In the genomic region with DNA sequence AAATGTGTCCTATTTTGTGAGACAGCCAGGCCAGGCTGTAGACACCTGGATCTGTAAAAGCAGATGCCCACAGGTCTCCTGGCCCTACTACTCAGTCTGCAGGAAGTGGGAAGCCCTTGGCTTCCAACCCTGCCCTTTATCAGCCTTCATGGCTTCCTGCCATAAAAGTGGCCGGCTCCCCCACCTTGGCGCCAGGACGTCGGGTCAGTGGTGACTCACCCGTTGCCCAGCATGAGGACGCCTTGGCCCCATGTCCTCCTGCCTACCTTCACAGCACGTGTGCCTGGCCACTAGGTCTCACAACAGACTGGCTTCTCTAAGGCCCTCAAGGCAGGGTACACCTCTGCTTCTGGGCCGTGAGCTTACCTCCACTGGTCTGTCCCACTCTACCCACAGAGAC, we compare ENCODE assay signal across 8 mouse cellular contexts. TPM values are rescaled to one million over a fixed set of nuclear protein-coding genes. Genes with fewer than 3 reads are reported as not detected.
DNase-seq lines count a peak whose midpoint lies in the region; ATAC-seq and TF ChIP-seq lines count a peak whose summit lies in the region.

No protein-coding gene starts in this region.

- WGBS in neural tube, embryonic 13.5 days: 68% methylated on average over 8 of the region's 8 CpGs
- 78% methylated on average over 8 of the region's 8 CpGs for WGBS in midbrain, embryonic 13.5 days
- WGBS in midbrain, embryonic 15.5 days: 73% methylated on average over 8 of the region's 8 CpGs

- ATAC-seq in neural tube, embryonic 13.5 days (ENCODE audit: low read depth): no peak
- ATAC-seq in midbrain, embryonic 13.5 days: no peak
- ATAC-seq in midbrain, embryonic 15.5 days (replicated peaks): no peak

- H3K4me3 ChIP-seq in neural tube, embryonic 13.5 days: no peak overlapping the region
- H3K4me3 ChIP-seq in myocyte: no peak overlapping the region
- no peak overlapping the region for H3K4me3 ChIP-seq in midbrain, embryonic 13.5 days (replicated peaks)
- H3K4me3 ChIP-seq in midbrain, embryonic 15.5 days: no peak overlapping the region

- no peak overlapping the region for H3ac ChIP-seq in myocyte (ENCODE audit: control insufficient read depth, insufficient read length)

- no peaks in the 10 kb centered on the region for H3K9me3 ChIP-seq in neural tube, embryonic 13.5 days
- H3K9me3 ChIP-seq in midbrain, embryonic 13.5 days: no peaks in the 10 kb centered on the region
- no peaks in the 10 kb centered on the region for H3K9me3 ChIP-seq in midbrain, embryonic 15.5 days

- no peaks in the 10 kb centered on the region for H3K79me2 ChIP-seq in myocyte (ENCODE audit: control insufficient read depth, insufficient read depth)

- peaks cover 32% of the 10 kb centered on the region for H3K4me1 ChIP-seq in neural tube, embryonic 13.5 days (replicated peaks)
- peaks cover 26% of the 10 kb centered on the region for H3K4me1 ChIP-seq in midbrain, embryonic 13.5 days (replicated peaks)
- peaks cover 22% of the 10 kb centered on the region for H3K4me1 ChIP-seq in midbrain, embryonic 15.5 days

- no peak overlapping the region for H3K4me2 ChIP-seq in neural tube, embryonic 13.5 days
- H3K4me2 ChIP-seq in myocyte (ENCODE audit: low read depth): peak overlapping the region; percentile 84
- H3K4me2 ChIP-seq in midbrain, embryonic 13.5 days (replicated peaks): no peak overlapping the region
- no peak overlapping the region for H3K4me2 ChIP-seq in midbrain, embryonic 15.5 days

- H3K36me3 ChIP-seq in neural tube, embryonic 13.5 days: 0 out of 2 replicates have a peak, but pooled peaks cover 6% of the 10 kb centered on the region
- H3K36me3 ChIP-seq in myocyte (ENCODE audit: control insufficient read depth, insufficient read depth): no peaks in the 10 kb centered on the region
- no peaks in the 10 kb centered on the region for H3K36me3 ChIP-seq in midbrain, embryonic 13.5 days
- H3K36me3 ChIP-seq in midbrain, embryonic 15.5 days (replicated peaks): no peaks in the 10 kb centered on the region

- no peaks in the 10 kb centered on the region for H3K27me3 ChIP-seq in neural tube, embryonic 13.5 days
- no peaks in the 10 kb centered on the region for H3K27me3 ChIP-seq in myocyte (ENCODE audit: control insufficient read depth, insufficient read depth, insufficient read length)
- no peaks in the 10 kb centered on the region for H3K27me3 ChIP-seq in midbrain, embryonic 13.5 days
- H3K27me3 ChIP-seq in midbrain, embryonic 15.5 days (replicated peaks): no peaks in the 10 kb centered on the region

- DNase-seq in neural tube, embryonic 10.5 days (ENCODE audit: extremely low spot score, low spot score): no peak
- peak; percentile 55 to 75 for DNase-seq in cerebellum, postnatal 25 days
- peak; percentile 55 for DNase-seq in kidney, adult 18-20 months
- DNase-seq in spleen, postnatal 36 days (ENCODE audit: low spot score in 2 of 2): no peak

- H3K27ac ChIP-seq in neural tube, embryonic 13.5 days (replicated peaks): peak overlapping the region; percentile 92; the same call in 1 of the 2 replicates
- H3K27ac ChIP-seq in midbrain, embryonic 13.5 days: no peak overlapping the region
- H3K27ac ChIP-seq in midbrain, embryonic 15.5 days: no peak overlapping the region

- H3K9ac ChIP-seq in neural tube, embryonic 13.5 days: no peak overlapping the region
- H3K9ac ChIP-seq in midbrain, embryonic 13.5 days (replicated peaks): no peak overlapping the region
- no peak overlapping the region for H3K9ac ChIP-seq in midbrain, embryonic 15.5 days

- peak; percentile 47 for TF ChIP-seq POLR2A in myocyte (IDR thresholded peaks at IDR 0.05; ENCODE audit: insufficient read length, low read depth)

TF ChIP-seq in myocyte, 11 proteins besides CTCF, POLR2A, EP300 and RAD21:
- TF ChIP-seq MYOD1 (IDR thresholded peaks at IDR 0.05; ENCODE audit: control insufficient read depth in 1 of 3, insufficient read length in 2 of 3, low read depth in 2 of 3): peak in 1 of 3 experiments; percentile 40
- TF ChIP-seq TCF3 (IDR thresholded peaks at IDR 0.05; ENCODE audit: insufficient read length, low read depth): no peak
- TF ChIP-seq POLR2AphosphoS2 (IDR thresholded peaks at IDR 0.05; ENCODE audit: insufficient read length, low read depth): peak; percentile 95

RNA-seq across cellular contexts. Expression of gene Nudt14, which starts 10.5 kb away (rescaled TPM):
- polyA plus RNA-seq in neural tube, embryonic 13.5 days (2015; fragmentation: Nextera tagmentation; extraction: Ambion mirVana): 55.1 and 74.8 TPM in 2 replicates
- polyA plus RNA-seq in myocyte (2012; fragmentation: generic; extraction: Trizol): 94.9 TPM
- 53.7 and 61.9 TPM in 2 replicates for polyA plus RNA-seq in midbrain, embryonic 13.5 days (2015; fragmentation: Nextera tagmentation; extraction: Ambion mirVana)
- 60.6 and 60.8 TPM in 2 replicates for polyA plus RNA-seq in midbrain, embryonic 15.5 days (2015; fragmentation: Nextera tagmentation; extraction: Ambion mirVana)

RNA-seq across cellular contexts. Expression of gene Jag2, which starts 22.9 kb away (rescaled TPM):
- polyA plus RNA-seq in neural tube, embryonic 13.5 days (2015; fragmentation: Nextera tagmentation; extraction: Ambion mirVana): 8.6 and 9.6 TPM in 2 replicates
- 51.8 TPM for polyA plus RNA-seq in myocyte (2012; fragmentation: generic; extraction: Trizol)
- polyA plus RNA-seq in midbrain, embryonic 13.5 days (2015; fragmentation: Nextera tagmentation; extraction: Ambion mirVana): 9.4 and 10.5 TPM in 2 replicates
- polyA plus RNA-seq in midbrain, embryonic 15.5 days (2015; fragmentation: Nextera tagmentation; extraction: Ambion mirVana): 16.4 and 18.4 TPM in 2 replicates

RNA-seq across cellular contexts. Expression of gene Btbd6, which starts 23.8 kb away (rescaled TPM):
- 35.0 and 41.4 TPM in 2 replicates for polyA plus RNA-seq in neural tube, embryonic 13.5 days (2015; fragmentation: Nextera tagmentation; extraction: Ambion mirVana)
- polyA plus RNA-seq in myocyte (2012; fragmentation: generic; extraction: Trizol): 16.3 TPM
- 36.1 and 37.8 TPM in 2 replicates for polyA plus RNA-seq in midbrain, embryonic 13.5 days (2015; fragmentation: Nextera tagmentation; extraction: Ambion mirVana)
- 57.4 and 60.2 TPM in 2 replicates for polyA plus RNA-seq in midbrain, embryonic 15.5 days (2015; fragmentation: Nextera tagmentation; extraction: Ambion mirVana)

RNA-seq across cellular contexts. Expression of gene Brf1, which starts 48.1 kb away (rescaled TPM):
- 55.8 and 55.9 TPM in 2 replicates for polyA plus RNA-seq in neural tube, embryonic 13.5 days (2015; fragmentation: Nextera tagmentation; extraction: Ambion mirVana)
- 27.9 TPM for polyA plus RNA-seq in myocyte (2012; fragmentation: generic; extraction: Trizol)
- 60.3 and 61.9 TPM in 2 replicates for polyA plus RNA-seq in midbrain, embryonic 13.5 days (2015; fragmentation: Nextera tagmentation; extraction: Ambion mirVana)
- polyA plus RNA-seq in midbrain, embryonic 15.5 days (2015; fragmentation: Nextera tagmentation; extraction: Ambion mirVana): 56.0 and 58.5 TPM in 2 replicates

Comparison
In these comparisons a context has a peak if more than half of its experiments do, and no peak if none do; other contexts are left out.
1. DNase-seq: peak in cerebellum, postnatal 25 days (2 of 2) and kidney, adult 18-20 months (single experiment); none in neural tube, embryonic 10.5 days (single experiment) and spleen, postnatal 36 days (0 of 2).